Mouse (Mus musculus): Measurements from ENCODE around the gene Hormad1. TPM values are rescaled to one million over a fixed set of nuclear protein-coding genes. Genes with fewer than 3 reads are reported as not detected.

The Hormad1 gene
- total RNA-seq, 1 experiment = 24.3 TPM

GRCm38 (mm10) chr3:95526111-95526510 lies 33.4 kb upstream of the Hormad1 start:
- no peaks in the 10 kb centered on the region for H3K9me3 ChIP-seq (ENCODE audit: control insufficient read depth, insufficient read depth, low read depth, low read length)
- DNase-seq (ENCODE audit: low read depth, low spot score) = no peak
- H3K36me3 ChIP-seq (ENCODE audit: control insufficient read depth, insufficient read depth, low read length, poor library complexity, severe bottlenecking) = no peaks in the 10 kb centered on the region
- H3K27ac ChIP-seq (ENCODE audit: insufficient read depth, low read depth, low read length, poor library complexity, severe bottlenecking) = no peak overlapping the region
- H3K9ac ChIP-seq (ENCODE audit: insufficient read depth, low read depth, low read length, poor library complexity, severe bottlenecking) = no peak overlapping the region
- H3K4me1 ChIP-seq (ENCODE audit: control insufficient read depth in 2 of 2, insufficient read depth in 2 of 2, low read length in 2 of 2, poor library complexity in 1 of 2) = peaks cover 3 to 4% of the 10 kb centered on the region in 2 experiments; a peak in 2 of 4 replicates
- in situ Hi-C loops (cut with MboI; ENCODE audit: low sequenced_read_pairs in 2 of 2, unreplicated experiment in 2 of 2) = no loop called here
- H3K4me3 ChIP-seq (ENCODE audit: insufficient read depth in 1 of 2, low read depth in 1 of 2, low read length in 2 of 2, poor library complexity in 1 of 2, severe bottlenecking in 1 of 2) = no peak overlapping the region
- TF ChIP-seq ZC3H11A (IDR thresholded peaks at IDR 0.05; ENCODE audit: borderline replicate concordance, low read depth, low read length) = no peak
- no peak for TF ChIP-seq ZNF384 (IDR thresholded peaks at IDR 0.05; ENCODE audit: low read depth, low read length)
- no peak for TF ChIP-seq CHD2 (IDR thresholded peaks at IDR 0.05; ENCODE audit: low read depth, low read length)
- TF ChIP-seq HCFC1 (IDR thresholded peaks at IDR 0.05; ENCODE audit: borderline replicate concordance, insufficient read depth, low read length) = no peak
- TF ChIP-seq MAFK (IDR thresholded peaks at IDR 0.05; ENCODE audit: insufficient read depth, low read depth, low read length) = no peak

GRCm38 (mm10) chr3:95526622-95527211 lies 32.8 kb upstream of the Hormad1 start, which contains the start of gene Ctss:
Gene Ctss (plus strand): TSS chr3:95526786.
- H3K36me3 ChIP-seq (ENCODE audit: control insufficient read depth, insufficient read depth, low read length, poor library complexity, severe bottlenecking) = no peaks in the 10 kb centered on the region
- no peak for DNase-seq (ENCODE audit: low read depth, low spot score)
- H3K4me3 ChIP-seq (ENCODE audit: insufficient read depth in 1 of 2, low read depth in 1 of 2, low read length in 2 of 2, poor library complexity in 1 of 2, severe bottlenecking in 1 of 2) = no peak within 1 kb of the TSS
- H3K9ac ChIP-seq (ENCODE audit: insufficient read depth, low read depth, low read length, poor library complexity, severe bottlenecking) = no peak within 1 kb of the TSS
- in situ Hi-C loops (cut with MboI; ENCODE audit: low sequenced_read_pairs in 2 of 2, unreplicated experiment in 2 of 2) = no loop called here
- H3K4me1 ChIP-seq (ENCODE audit: control insufficient read depth in 2 of 2, insufficient read depth in 2 of 2, low read length in 2 of 2, poor library complexity in 1 of 2) = peaks cover 3% of the 10 kb centered on the region in 2 experiments; a peak in 1 of 4 replicates
- TF ChIP-seq MAFK (IDR thresholded peaks at IDR 0.05; ENCODE audit: insufficient read depth, low read depth, low read length) = no peak
- TF ChIP-seq HCFC1 (IDR thresholded peaks at IDR 0.05; ENCODE audit: borderline replicate concordance, insufficient read depth, low read length) = no peak
- no peak for TF ChIP-seq ZNF384 (IDR thresholded peaks at IDR 0.05; ENCODE audit: low read depth, low read length)
- TF ChIP-seq ZC3H11A (IDR thresholded peaks at IDR 0.05; ENCODE audit: borderline replicate concordance, low read depth, low read length) = no peak
- no peak for TF ChIP-seq CHD2 (IDR thresholded peaks at IDR 0.05; ENCODE audit: low read depth, low read length)
- H3K27ac ChIP-seq (ENCODE audit: insufficient read depth, low read depth, low read length, poor library complexity, severe bottlenecking) = no peak within 1 kb of the TSS
- no peaks in the 10 kb centered on the region for H3K9me3 ChIP-seq (ENCODE audit: control insufficient read depth, insufficient read depth, low read depth, low read length)

DNA sequence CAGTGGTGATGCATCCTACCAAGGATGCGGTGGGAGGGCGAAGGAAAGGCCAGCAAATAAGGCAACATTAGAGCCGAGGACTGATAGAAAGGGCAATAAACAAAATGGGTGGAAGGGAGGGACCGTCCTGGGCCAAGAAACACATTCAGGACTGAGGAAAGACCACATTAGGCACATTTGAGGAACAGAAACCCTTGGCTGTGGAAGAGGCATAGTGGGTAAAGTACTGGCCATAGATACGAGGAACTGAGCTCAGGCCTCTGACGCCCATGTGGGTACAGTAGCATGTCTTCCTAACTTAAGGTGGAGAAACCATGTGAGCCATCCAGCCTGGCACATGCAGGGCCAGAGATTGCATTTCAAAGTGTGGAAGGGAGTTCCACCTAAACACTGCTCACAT lies 29.7 kb upstream of the Hormad1 start:
- no peaks in the 10 kb centered on the region for H3K9me3 ChIP-seq (ENCODE audit: control insufficient read depth, insufficient read depth, low read depth, low read length)
- in situ Hi-C loops (cut with MboI; ENCODE audit: low sequenced_read_pairs in 2 of 2, unreplicated experiment in 2 of 2) = no loop called here
- H3K9ac ChIP-seq (ENCODE audit: insufficient read depth, low read depth, low read length, poor library complexity, severe bottlenecking) = no peak overlapping the region

GRCm38 (mm10) chr3:95531025-95531424 lies 28.5 kb upstream of the Hormad1 start:
- Histone ChIP-seq H3K4me3 (ENCODE audit: insufficient read depth in 1 of 2, low read depth in 1 of 2, low read length in 2 of 2, poor library complexity in 1 of 2, severe bottlenecking in 1 of 2) (no peak overlapping the region), H3K27ac (ENCODE audit: insufficient read depth, low read depth, low read length, poor library complexity, severe bottlenecking) (no peak overlapping the region), H3K36me3 (ENCODE audit: control insufficient read depth, insufficient read depth, low read length, poor library complexity, severe bottlenecking) (no peaks in the 10 kb centered on the region), H3K4me1 (ENCODE audit: control insufficient read depth in 2 of 2, insufficient read depth in 2 of 2, low read length in 2 of 2, poor library complexity in 1 of 2) (no peaks in the 10 kb centered on the region), H3K9me3 (ENCODE audit: control insufficient read depth, insufficient read depth, low read depth, low read length) (no peaks in the 10 kb centered on the region), H3K9ac (ENCODE audit: insufficient read depth, low read depth, low read length, poor library complexity, severe bottlenecking) (no peak overlapping the region)
- no peak for DNase-seq (ENCODE audit: low read depth, low spot score)
- in situ Hi-C loops (cut with MboI; ENCODE audit: low sequenced_read_pairs in 2 of 2, unreplicated experiment in 2 of 2) = no loop called here
- no peak for TF ChIP-seq CHD2 (IDR thresholded peaks at IDR 0.05; ENCODE audit: low read depth, low read length)
- TF ChIP-seq ZC3H11A (IDR thresholded peaks at IDR 0.05; ENCODE audit: borderline replicate concordance, low read depth, low read length) = peak; percentile 44; the same call in 1 of the 2 replicates

More for the DNA sequence above, 29.7 kb upstream of the Hormad1 start:
- H3K36me3 ChIP-seq (ENCODE audit: control insufficient read depth, insufficient read depth, low read length, poor library complexity, severe bottlenecking) = no peaks in the 10 kb centered on the region
- no peak overlapping the region for H3K27ac ChIP-seq (ENCODE audit: insufficient read depth, low read depth, low read length, poor library complexity, severe bottlenecking)
- H3K4me1 ChIP-seq (ENCODE audit: control insufficient read depth in 2 of 2, insufficient read depth in 2 of 2, low read length in 2 of 2, poor library complexity in 1 of 2) = no peaks in the 10 kb centered on the region
- TF ChIP-seq ZC3H11A (IDR thresholded peaks at IDR 0.05; ENCODE audit: borderline replicate concordance, low read depth, low read length) (no peak), ZNF384 (IDR thresholded peaks at IDR 0.05; ENCODE audit: low read depth, low read length) (no peak), CHD2 (IDR thresholded peaks at IDR 0.05; ENCODE audit: low read depth, low read length) (no peak), MAFK (IDR thresholded peaks at IDR 0.05; ENCODE audit: insufficient read depth, low read depth, low read length) (no peak), HCFC1 (IDR thresholded peaks at IDR 0.05; ENCODE audit: borderline replicate concordance, insufficient read depth, low read length) (no peak)
- no peak overlapping the region for H3K4me3 ChIP-seq (ENCODE audit: insufficient read depth in 1 of 2, low read depth in 1 of 2, low read length in 2 of 2, poor library complexity in 1 of 2, severe bottlenecking in 1 of 2)
- no peak for DNase-seq (ENCODE audit: low read depth, low spot score)

GRCm38 (mm10) chr3:95533364-95533763 lies 26.1 kb upstream of the Hormad1 start:
- in situ Hi-C loops (cut with MboI; ENCODE audit: low sequenced_read_pairs in 2 of 2, unreplicated experiment in 2 of 2) = no loop called here
- H3K9me3 ChIP-seq (ENCODE audit: control insufficient read depth, insufficient read depth, low read depth, low read length) = no peaks in the 10 kb centered on the region
- no peaks in the 10 kb centered on the region for H3K36me3 ChIP-seq (ENCODE audit: control insufficient read depth, insufficient read depth, low read length, poor library complexity, severe bottlenecking)
- H3K4me1 ChIP-seq (ENCODE audit: control insufficient read depth in 2 of 2, insufficient read depth in 2 of 2, low read length in 2 of 2, poor library complexity in 1 of 2) = no peaks in the 10 kb centered on the region
- no peak overlapping the region for H3K9ac ChIP-seq (ENCODE audit: insufficient read depth, low read depth, low read length, poor library complexity, severe bottlenecking)
- H3K27ac ChIP-seq (ENCODE audit: insufficient read depth, low read depth, low read length, poor library complexity, severe bottlenecking) = no peak overlapping the region
- no peak for TF ChIP-seq ZNF384 (IDR thresholded peaks at IDR 0.05; ENCODE audit: low read depth, low read length)
- TF ChIP-seq ZC3H11A (IDR thresholded peaks at IDR 0.05; ENCODE audit: borderline replicate concordance, low read depth, low read length) = no peak
- TF ChIP-seq MAFK (IDR thresholded peaks at IDR 0.05; ENCODE audit: insufficient read depth, low read depth, low read length) = no peak
- no peak for TF ChIP-seq HCFC1 (IDR thresholded peaks at IDR 0.05; ENCODE audit: borderline replicate concordance, insufficient read depth, low read length)
- no peak for TF ChIP-seq CHD2 (IDR thresholded peaks at IDR 0.05; ENCODE audit: low read depth, low read length)
- DNase-seq (ENCODE audit: low read depth, low spot score) = no peak
- H3K4me3 ChIP-seq (ENCODE audit: insufficient read depth in 1 of 2, low read depth in 1 of 2, low read length in 2 of 2, poor library complexity in 1 of 2, severe bottlenecking in 1 of 2) = no peak overlapping the region

All from ES-E14 (cell line).